Comparison of ENCODE assay signal across 15 mouse cellular contexts in genomic region chr9:85497348-85497747, GRCm38 (mm10).
DNase-seq lines count a peak whose midpoint lies in the region; ATAC-seq and TF ChIP-seq lines count a peak whose summit lies in the region.
"Had no signal": no experiment of that assay in that cellular context is flagged by ENCODE, and none has a peak within 500 bp of the region (broad histone marks: within the 10 kb centered on the region; RNA-seq: fewer than 3 reads in every experiment).

No protein-coding gene starts in this region.

- H3K9ac ChIP-seq in midbrain, embryonic 11.5 days (ENCODE audit: low read length): no peak overlapping the region
- no peak overlapping the region for H3K9ac ChIP-seq in midbrain, embryonic 16.5 days (ENCODE audit: low read depth, low read length)
- no peak overlapping the region for H3K9ac ChIP-seq in forebrain, embryonic 14.5 days (ENCODE audit: low read length)
- no peak overlapping the region for H3K9ac ChIP-seq in hindbrain, embryonic 14.5 days

- no peaks in the 10 kb centered on the region for H3K79me2 ChIP-seq in myocyte (ENCODE audit: control insufficient read depth, insufficient read depth)

- no peak overlapping the region for H3K4me2 ChIP-seq in midbrain, embryonic 11.5 days
- no peak overlapping the region for H3K4me2 ChIP-seq in midbrain, embryonic 16.5 days (ENCODE audit: low read length)
- no peak overlapping the region for H3K4me2 ChIP-seq in forebrain, embryonic 14.5 days (ENCODE audit: low read length)
- no peak overlapping the region for H3K4me2 ChIP-seq in hindbrain, embryonic 14.5 days (replicated peaks)
- no peak overlapping the region for H3K4me2 ChIP-seq in myocyte (ENCODE audit: low read depth)

- H3ac ChIP-seq in myocyte (ENCODE audit: control insufficient read depth, insufficient read length): no peak overlapping the region

- intact Hi-C loops in left cerebral cortex, postnatal 10 days (cut with DNase I): no loop called here

- WGBS in midbrain, embryonic 11.5 days: 65% methylated on average over 1 of the region's 1 CpGs
- 46% methylated on average over 1 of the region's 1 CpGs for WGBS in midbrain, embryonic 16.5 days
- 31% methylated on average over 1 of the region's 1 CpGs for WGBS in forebrain, embryonic 14.5 days
- WGBS in hindbrain, embryonic 14.5 days: 69% methylated on average over 1 of the region's 1 CpGs

- peaks cover 7% of the 10 kb centered on the region for H3K4me1 ChIP-seq in midbrain, embryonic 11.5 days (ENCODE audit: control insufficient read depth, insufficient read depth, low read length)
- H3K4me1 ChIP-seq in midbrain, embryonic 16.5 days (ENCODE audit: control insufficient read depth, insufficient read depth, low read length): 0 out of 2 replicates have a peak, but pooled peaks cover 3% of the 10 kb centered on the region
- peaks cover 12% of the 10 kb centered on the region for H3K4me1 ChIP-seq in forebrain, embryonic 14.5 days (ENCODE audit: control insufficient read depth, insufficient read depth, low read length)
- no peaks in the 10 kb centered on the region for H3K4me1 ChIP-seq in hindbrain, embryonic 14.5 days (replicated peaks; ENCODE audit: control insufficient read depth, insufficient read depth, low read length)
- H3K4me1 ChIP-seq: heart, embryonic 10.5 days had no signal

- no peak for TF ChIP-seq POLR2A in myocyte (IDR thresholded peaks at IDR 0.05; ENCODE audit: insufficient read length, low read depth)

- H3K27me3 ChIP-seq in midbrain, embryonic 11.5 days (ENCODE audit: control insufficient read depth, insufficient read depth, low read length): no peaks in the 10 kb centered on the region
- H3K27me3 ChIP-seq in midbrain, embryonic 16.5 days (ENCODE audit: control insufficient read depth, insufficient read depth, low read depth, low read length): no peaks in the 10 kb centered on the region
- no peaks in the 10 kb centered on the region for H3K27me3 ChIP-seq in forebrain, embryonic 14.5 days (replicated peaks; ENCODE audit: control insufficient read depth, insufficient read depth, low read length)
- H3K27me3 ChIP-seq in hindbrain, embryonic 14.5 days (ENCODE audit: control insufficient read depth, insufficient read depth, low read length): no peaks in the 10 kb centered on the region
- no peaks in the 10 kb centered on the region for H3K27me3 ChIP-seq in myocyte (ENCODE audit: control insufficient read depth, insufficient read depth, insufficient read length)

- DNase-seq in midbrain, embryonic 11.5 days (ENCODE audit: low spot score, missing footprints): peak; percentile 80
- DNase-seq in forebrain, embryonic 14.5 days (ENCODE audit: low spot score): peak; percentile 70
- DNase-seq in hindbrain, embryonic 14.5 days (ENCODE audit: low spot score): no peak
- no peak for DNase-seq in layer of hippocampus, adult 8-10 months (ENCODE audit: low spot score in 2 of 2)
- no peak for DNase-seq in B cell, adult 2 months
- DNase-seq in left cerebral cortex, postnatal 10 days (ENCODE audit: extremely low spot score in 1 of 2, low spot score in 2 of 2): no peak
- DNase-seq: adrenal gland, postnatal 36 days; cerebellum, adult 9-11 months; gastrocnemius, postnatal 25 days; heart, postnatal 10 days; kidney, adult 8-10 months; kidney, postnatal 25 days had no signal

- H3K36me3 ChIP-seq in midbrain, embryonic 11.5 days (ENCODE audit: control insufficient read depth, insufficient read depth, low read length): no peaks in the 10 kb centered on the region
- no peaks in the 10 kb centered on the region for H3K36me3 ChIP-seq in midbrain, embryonic 16.5 days (ENCODE audit: control insufficient read depth, insufficient read depth, low read length)
- no peaks in the 10 kb centered on the region for H3K36me3 ChIP-seq in forebrain, embryonic 14.5 days (ENCODE audit: control insufficient read depth, insufficient read depth, low read length)
- H3K36me3 ChIP-seq in hindbrain, embryonic 14.5 days (replicated peaks; ENCODE audit: control insufficient read depth, insufficient read depth): no peaks in the 10 kb centered on the region
- no peaks in the 10 kb centered on the region for H3K36me3 ChIP-seq in myocyte (ENCODE audit: control insufficient read depth, insufficient read depth)
- H3K36me3 ChIP-seq: heart, embryonic 10.5 days had no signal

- no peak overlapping the region for H3K4me3 ChIP-seq in midbrain, embryonic 11.5 days (ENCODE audit: low read depth, low read length)
- no peak overlapping the region for H3K4me3 ChIP-seq in midbrain, embryonic 16.5 days (ENCODE audit: low read depth, low read length)
- H3K4me3 ChIP-seq in forebrain, embryonic 14.5 days (ENCODE audit: low read depth, low read length): no peak overlapping the region
- no peak overlapping the region for H3K4me3 ChIP-seq in hindbrain, embryonic 14.5 days (replicated peaks; ENCODE audit: low read length)
- no peak overlapping the region for H3K4me3 ChIP-seq in myocyte
- H3K4me3 ChIP-seq: heart, embryonic 10.5 days had no signal

- H3K9me3 ChIP-seq in midbrain, embryonic 11.5 days (ENCODE audit: control insufficient read depth, low read length): no peaks in the 10 kb centered on the region
- no peaks in the 10 kb centered on the region for H3K9me3 ChIP-seq in midbrain, embryonic 16.5 days (replicated peaks; ENCODE audit: control insufficient read depth, low read length, poor library complexity, severe bottlenecking)
- H3K9me3 ChIP-seq in forebrain, embryonic 14.5 days (replicated peaks; ENCODE audit: control insufficient read depth, low read length): no peaks in the 10 kb centered on the region
- H3K9me3 ChIP-seq in hindbrain, embryonic 14.5 days (ENCODE audit: control insufficient read depth, low read length): no peaks in the 10 kb centered on the region
- H3K9me3 ChIP-seq: heart, embryonic 10.5 days had no signal

- peak; percentile 83 for ATAC-seq in midbrain, embryonic 11.5 days (ENCODE audit: low FRiP score)
- no peak for ATAC-seq in midbrain, embryonic 16.5 days
- ATAC-seq in forebrain, embryonic 14.5 days: peak; percentile 89
- peak; percentile 72; the same call in 1 of the 2 replicates for ATAC-seq in hindbrain, embryonic 14.5 days (ENCODE audit: low FRiP score)

- H3K27ac ChIP-seq in midbrain, embryonic 11.5 days (ENCODE audit: low read depth, low read length): no peak overlapping the region
- no peak overlapping the region for H3K27ac ChIP-seq in midbrain, embryonic 16.5 days (ENCODE audit: low read length)
- no peak overlapping the region for H3K27ac ChIP-seq in forebrain, embryonic 14.5 days (ENCODE audit: low read depth, low read length)
- H3K27ac ChIP-seq in hindbrain, embryonic 14.5 days: no peak overlapping the region
- H3K27ac ChIP-seq: heart, embryonic 10.5 days had no signal

TF ChIP-seq in myocyte, 11 proteins besides CTCF, POLR2A, EP300 and RAD21:
- TF ChIP-seq E2F4 (IDR thresholded peaks at IDR 0.05; ENCODE audit: insufficient read depth) (no peak), MYOG (IDR thresholded peaks at IDR 0.05; ENCODE audit: control insufficient read depth in 1 of 3, insufficient read depth in 1 of 3, insufficient read length in 2 of 3, low read depth in 2 of 3) (peak in 1 of 3 experiments; percentile 17), MYOD1 (IDR thresholded peaks at IDR 0.05; ENCODE audit: control insufficient read depth in 1 of 3, insufficient read length in 2 of 3, low read depth in 2 of 3) (peak in 2 of 3 experiments; percentile 72 to 80), TCF3 (IDR thresholded peaks at IDR 0.05; ENCODE audit: insufficient read length, low read depth) (no peak), TCF12 (IDR thresholded peaks at IDR 0.05; ENCODE audit: insufficient read depth, poor library complexity, severe bottlenecking) (no peak)

Comparison
In these comparisons a context has a peak if more than half of its experiments do, and no peak if none do; other contexts are left out.
1. DNase-seq: peak in midbrain, embryonic 11.5 days (single experiment) and forebrain, embryonic 14.5 days (single experiment); none in hindbrain, embryonic 14.5 days (single experiment), layer of hippocampus, adult 8-10 months (0 of 2), B cell, adult 2 months (0 of 2) and left cerebral cortex, postnatal 10 days (0 of 2).